Mouse (Mus musculus) midbrain, postnatal 0 days (tissue): ENCODE results near the gene Fam219b. TPM values are rescaled to one million over a fixed set of nuclear protein-coding genes. Genes with fewer than 3 reads are reported as not detected.
A peak's percentile ranks its signal among the peaks of the same experiment; 100 is the strongest.

Experiments
- ATAC-seq: fragments of 200-750 bp; cut with Nextera tagmentation; 2 replicates; pipeline ENCODE4 v1.8.0; 2017; ENCODE audit warnings: moderate number of reproducible peaks, mild to moderate bottlenecking, moderate TSS enrichment, moderate library complexity; ENCODE audit not compliant: low FRiP score
- DNase-seq: peaks from one replicate; pipeline ENCODE4 v3.0.0-alpha.2; 2015; ENCODE audit warnings: low spot score
- H3K27ac ChIP-seq: fragments of 300-500 bp; sonication (generic); 2 replicates; pipeline ENCODE4 v1.5.1; 2014; ENCODE audit warnings: low read depth, mild to moderate bottlenecking, low read length, mixed read lengths
- H3K27me3 ChIP-seq: fragments of 300-500 bp; sonication (generic); 2 replicates; pipeline ENCODE4 v1.6.1; 2014; ENCODE audit warnings: low read length, control low read depth, mixed read lengths; ENCODE audit not compliant: insufficient read depth
- H3K36me3 ChIP-seq: fragments of 300-500 bp; sonication (generic); 2 replicates; pipeline ENCODE4 v1.6.1; 2014; ENCODE audit warnings: low read length, control low read depth, mixed read lengths; ENCODE audit not compliant: insufficient read depth
- H3K4me1 ChIP-seq: fragments of 300-500 bp; sonication (generic); 2 replicates; pipeline ENCODE4 v1.6.1; 2014; ENCODE audit warnings: mild to moderate bottlenecking, control low read depth, antibody characterized with exemption, low read length, mixed read lengths; ENCODE audit not compliant: insufficient read depth
- H3K4me2 ChIP-seq: fragments of 300-500 bp; sonication (generic); 2 replicates; pipeline ENCODE4 v1.6.1; 2014; ENCODE audit warnings: low read depth, mild to moderate bottlenecking, low read length, mixed read lengths; ENCODE audit not compliant: poor library complexity, severe bottlenecking
- H3K4me3 ChIP-seq: fragments of 300-500 bp; sonication (generic); 2 replicates; pipeline ENCODE4 v1.5.1; 2014; ENCODE audit warnings: low read depth, mild to moderate bottlenecking, low read length, moderate library complexity
- H3K9ac ChIP-seq: fragments of 300-500 bp; sonication (generic); replicated peaks from 2 replicates; pipeline ENCODE4 v1.6.1; 2014; ENCODE audit warnings: mild to moderate bottlenecking, low read length, moderate library complexity, mixed read lengths; ENCODE audit not compliant: poor library complexity, severe bottlenecking
- H3K9me3 ChIP-seq: fragments of 300-500 bp; sonication (generic); 2 replicates; pipeline ENCODE4 v1.6.1; 2016; ENCODE audit warnings: low read length, control low read depth
- CTCF ChIP-seq: IDR thresholded peaks from 2 replicates; pipeline ENCODE4 v1.5.1; 2016; ENCODE audit warnings: antibody characterized with exemption, mild to moderate bottlenecking
- WGBS: fragments of 180-500 bp; shearing (Covaris S2); extraction: QIAGEN DNeasy Blood & Tissue Kit; methylation state at CpG from one replicate; pipeline ENCODE4 v1.1.7; 2014; 5-methylcytosine and 5-hydroxymethylcytosine counted together
- polyA plus RNA-seq: library from polyadenylated mRNA; unstranded; fragments of >200 nt; fragmentation: Nextera tagmentation; extraction: Ambion mirVana; gene quantifications from 2 replicates; pipeline ENCODE4 v1.2.1, GENCODE M21; 2015
- total RNA-seq: library from RNA; depleted of rRNA; stranded (reverse); fragments of >200 nt; gene quantifications from 2 replicates; pipeline ENCODE4 v1.2.3, GENCODE M21; 2014; rRNA removed

The Fam219b gene
- total and polyA plus RNA-seq, 2 experiments from 2014 or later: 25.6 to 29.7 TPM

DNA sequence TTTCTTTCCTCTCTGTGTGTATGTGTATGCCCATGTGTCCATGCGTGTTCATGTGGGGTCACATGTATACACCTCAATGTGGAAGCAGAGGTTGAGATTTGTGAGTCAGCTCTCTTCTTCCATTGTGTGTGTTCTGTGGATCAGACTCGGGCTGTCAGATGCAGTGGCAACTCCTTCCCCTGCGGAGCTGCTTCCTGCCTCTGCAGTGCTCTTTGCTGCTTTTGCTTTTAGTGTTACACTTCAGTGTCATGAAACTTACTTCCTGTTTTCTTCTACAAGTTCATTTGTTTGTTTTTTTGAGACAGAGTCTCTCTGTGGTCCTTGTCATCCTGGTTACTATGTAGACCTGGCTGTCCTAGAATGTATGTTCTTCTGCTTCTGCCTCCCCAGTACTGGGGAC lies 47.7 kb downstream of the Fam219b start:
- no peak for ATAC-seq
- H3K36me3 ChIP-seq: peaks cover 53% of the 10 kb centered on the region

DNA sequence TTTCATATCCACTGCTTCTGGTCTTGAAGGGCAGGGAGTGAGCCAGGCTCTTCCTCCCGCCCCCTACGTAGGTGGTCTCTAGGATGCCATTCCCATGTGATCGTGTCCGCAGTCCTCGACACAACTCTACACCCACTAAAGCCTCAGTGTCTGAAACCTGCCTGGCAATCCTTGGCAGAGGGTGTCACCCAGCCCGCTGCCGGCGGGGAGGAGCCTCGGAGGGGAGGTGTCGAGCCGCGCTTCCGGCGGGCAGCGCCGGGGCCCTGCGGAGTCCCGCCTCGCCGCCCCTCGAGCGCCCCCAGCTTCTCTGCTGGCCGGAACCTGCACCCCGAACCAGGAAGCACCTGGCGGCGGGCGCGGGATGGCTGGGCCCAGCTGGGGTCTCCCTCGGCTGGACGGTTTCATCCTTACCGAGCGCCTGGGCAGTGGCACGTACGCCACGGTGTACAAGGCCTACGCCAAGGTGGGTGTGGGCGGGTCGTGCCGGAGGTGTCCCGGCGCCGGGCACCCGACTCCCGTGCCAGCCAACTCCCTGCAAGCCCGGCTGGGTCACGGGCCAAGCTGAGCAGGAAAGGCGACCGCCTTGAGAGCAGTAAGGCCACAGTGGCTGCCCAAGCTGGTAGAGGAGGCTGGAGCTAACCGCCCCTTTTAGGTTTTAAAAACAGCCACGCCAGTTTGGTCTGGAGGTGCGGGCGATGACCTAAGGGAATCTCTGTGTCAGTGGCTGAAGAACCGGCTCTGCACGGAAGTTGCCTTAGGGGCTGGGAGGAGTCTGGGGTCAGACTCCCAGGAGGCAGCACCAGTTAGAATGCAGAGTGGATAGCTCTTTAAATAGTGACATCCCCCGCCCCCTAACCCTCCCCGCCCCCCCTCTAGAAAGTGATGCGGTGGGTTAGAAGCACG lies 52.1 kb downstream of the Fam219b start, which contains the start of gene Ulk3:
Ulk3 (plus strand) TSS at position 229 of the 903 bp plus-strand sequence.
- Histone ChIP-seq H3K36me3 (peaks cover 30% of the 10 kb centered on the region), H3K4me1 (no peaks in the 10 kb centered on the region), H3K4me3 (peak within 1 kb of the TSS; percentile 45), H3K27ac (peak within 1 kb of the TSS; percentile 4), H3K9ac (peak within 1 kb of the TSS; percentile 69), H3K4me2 (peak within 1 kb of the TSS; percentile 59), H3K27me3 (no peaks in the 10 kb centered on the region), H3K9me3 (no peaks in the 10 kb centered on the region)
- peak; percentile 48 for TF ChIP-seq CTCF
- peak; percentile 71 for DNase-seq
- ATAC-seq: peak; percentile 77
- under 1% methylated on average over 58 of the region's 58 CpGs for WGBS

More for the DNA sequence above, 47.7 kb downstream of the Fam219b start:
- Histone ChIP-seq H3K9me3 (no peaks in the 10 kb centered on the region), H3K9ac (no peak overlapping the region), H3K4me2 (no peak overlapping the region), H3K27me3 (no peaks in the 10 kb centered on the region), H3K4me1 (no peaks in the 10 kb centered on the region), H3K27ac (no peak overlapping the region), H3K4me3 (no peak overlapping the region)
- DNase-seq: no peak
- 75% methylated on average over 3 of the region's 3 CpGs for WGBS
- TF ChIP-seq CTCF: no peak

DNA sequence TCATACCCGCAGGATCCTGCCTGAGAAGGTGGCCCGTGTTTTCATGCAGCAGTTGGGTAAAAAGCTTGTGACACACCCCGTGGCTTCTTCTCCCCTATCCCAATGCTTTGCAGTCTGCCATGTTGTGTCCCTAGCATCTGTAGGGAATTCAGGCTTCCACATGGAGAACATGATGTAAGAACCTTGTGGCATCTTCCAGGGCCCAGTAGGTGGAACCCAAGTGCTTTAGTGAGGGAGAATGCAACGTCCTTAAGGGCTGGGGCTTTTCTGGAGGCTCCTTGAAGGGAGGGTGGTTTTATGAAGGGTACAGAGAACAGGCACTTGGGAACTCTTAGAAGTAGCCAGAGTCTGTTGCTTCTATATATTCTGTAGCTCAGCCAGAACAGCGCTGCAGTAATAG lies 53.4 kb downstream of the Fam219b start:
- Histone ChIP-seq H3K4me1 (no peaks in the 10 kb centered on the region), H3K27me3 (no peaks in the 10 kb centered on the region), H3K36me3 (peaks cover 40% of the 10 kb centered on the region), H3K4me3 (no peak overlapping the region), H3K27ac (no peak overlapping the region), H3K9ac (no peak overlapping the region), H3K4me2 (peak overlapping the region; percentile 59; the same call in 1 of the 2 replicates), H3K9me3 (no peaks in the 10 kb centered on the region)
- WGBS: 42% methylated on average over 5 of the region's 5 CpGs
- TF ChIP-seq CTCF: peak; percentile 65
- DNase-seq: peak; percentile 49
- ATAC-seq: no peak

Other genes starting within 250 kb of the Fam219b start
- 23.1 and 29.7 TPM in 2 replicates for gene Ppcdc, start 97.4 kb upstream of the Fam219b start, total RNA-seq
- 15.0 and 17.6 TPM in 2 replicates for gene Ppcdc, start 97.4 kb upstream of the Fam219b start, polyA plus RNA-seq
- 389 and 404 TPM in 2 replicates for gene Scamp5, start 69.5 kb upstream of the Fam219b start, total RNA-seq
- 206 and 213 TPM in 2 replicates for gene Scamp5, start 69.5 kb upstream of the Fam219b start, polyA plus RNA-seq
- gene Rpp25, start 33.5 kb upstream of the Fam219b start, total RNA-seq: 24.2 and 24.8 TPM in 2 replicates
- 26.5 and 34.5 TPM in 2 replicates for gene Rpp25, start 33.5 kb upstream of the Fam219b start, polyA plus RNA-seq
- gene Cox5a, start 16.3 kb upstream of the Fam219b start, total RNA-seq: 250 and 266 TPM in 2 replicates
- 1,115 and 1,120 TPM in 2 replicates for gene Cox5a, start 16.3 kb upstream of the Fam219b start, polyA plus RNA-seq
- 60.5 and 71.9 TPM in 2 replicates for gene Mpi, start 15.2 kb downstream of the Fam219b start, total RNA-seq
- 57.2 and 61.2 TPM in 2 replicates for gene Mpi, start 15.2 kb downstream of the Fam219b start, polyA plus RNA-seq
- gene Scamp2, start 23.4 kb downstream of the Fam219b start, total RNA-seq: 34.5 and 47.4 TPM in 2 replicates
- 41.1 and 41.2 TPM in 2 replicates for gene Scamp2, start 23.4 kb downstream of the Fam219b start, polyA plus RNA-seq
- 18.9 and 23.3 TPM in 2 replicates for gene Ulk3, start 51.9 kb downstream of the Fam219b start, total RNA-seq
- gene Ulk3, start 51.9 kb downstream of the Fam219b start, polyA plus RNA-seq: 17.4 and 19.9 TPM in 2 replicates
- gene Cplx3, start 68.8 kb downstream of the Fam219b start, total RNA-seq: 0.09 TPM in 1 of 2 replicates, not detected in the other
- gene Cplx3, start 68.8 kb downstream of the Fam219b start, polyA plus RNA-seq: 1.9 and 2.2 TPM in 2 replicates
- gene Lman1l, start 83.2 kb downstream of the Fam219b start, total RNA-seq: not detected in 2 replicates
- gene Lman1l, start 83.2 kb downstream of the Fam219b start, polyA plus RNA-seq: 0.10 TPM in 1 of 2 replicates, not detected in the other
- 133 and 152 TPM in 2 replicates for gene Csk, start 116.1 kb downstream of the Fam219b start, total RNA-seq
- 42.4 and 45.5 TPM in 2 replicates for gene Csk, start 116.1 kb downstream of the Fam219b start, polyA plus RNA-seq
- not detected in 2 replicates for gene Cyp1a2, start 146.2 kb downstream of the Fam219b start, total RNA-seq
- gene Cyp1a2, start 146.2 kb downstream of the Fam219b start, polyA plus RNA-seq: not detected in 2 replicates
- 0.28 TPM in 1 of 2 replicates, not detected in the other for gene Cyp1a1, start 150.4 kb downstream of the Fam219b start, total RNA-seq
- gene Cyp1a1, start 150.4 kb downstream of the Fam219b start, polyA plus RNA-seq: 0.09 TPM in 2 replicates
- gene Edc3, start 171.0 kb downstream of the Fam219b start, total RNA-seq: 10.6 and 11.9 TPM in 2 replicates
- gene Edc3, start 171.0 kb downstream of the Fam219b start, polyA plus RNA-seq: 27.3 and 27.8 TPM in 2 replicates
- 82.1 and 83.7 TPM in 2 replicates for gene Clk3, start 228.3 kb downstream of the Fam219b start, total RNA-seq
- gene Clk3, start 228.3 kb downstream of the Fam219b start, polyA plus RNA-seq: 53.4 and 54.3 TPM in 2 replicates